Mouse (Mus musculus): ENCODE data around the gene Lrrc7.

The Lrrc7 gene

GRCm38 (mm10) chr3:158061811-158062523 lies 500.1 kb downstream of the Lrrc7 start:
- no peak for DNase-seq

- no peak for DNase-seq
These were observed 501.3 kb downstream of the Lrrc7 start for GRCm38 (mm10) chr3:158060621-158061291.

- no peak for DNase-seq
These were observed 512.5 kb downstream of the Lrrc7 start for GRCm38 (mm10) chr3:158049508-158049907.

GRCm38 (mm10) chr3:158040755-158041154 lies 521.3 kb downstream of the Lrrc7 start:
- no peak for DNase-seq

- DNase-seq, result no peak
These were observed 523.9 kb downstream of the Lrrc7 start for GRCm38 (mm10) chr3:158038106-158038505.

- DNase-seq, result peak; percentile 96 to 97
These were observed 525.6 kb downstream of the Lrrc7 start, which contains the start of the genes Srsf11 and Lrrc40 for GRCm38 (mm10) chr3:158036329-158036988. Gene Srsf11, minus strand, starts transcription at chr3:158036639. Gene Lrrc40, plus strand, starts transcription at chr3:158036662.

GRCm38 (mm10) chr3:158035866-158036265 lies 526.2 kb downstream of the Lrrc7 start:
- peak in 1 of 2 experiments; percentile 31 for DNase-seq

Measured in cerebellum, postnatal 14 days (tissue).